Mouse (Mus musculus) urinary bladder, postnatal 4 days (tissue): ENCODE measurements around the gene Barx2.

Source experiments
- DNase-seq, 2 experiments: peaks; one replicate each; pipeline ENCODE4 v3.0.0; 2021 to 2022; ENCODE audit warnings: low spot score in 2 of 2

Barx2 gene

DNA sequence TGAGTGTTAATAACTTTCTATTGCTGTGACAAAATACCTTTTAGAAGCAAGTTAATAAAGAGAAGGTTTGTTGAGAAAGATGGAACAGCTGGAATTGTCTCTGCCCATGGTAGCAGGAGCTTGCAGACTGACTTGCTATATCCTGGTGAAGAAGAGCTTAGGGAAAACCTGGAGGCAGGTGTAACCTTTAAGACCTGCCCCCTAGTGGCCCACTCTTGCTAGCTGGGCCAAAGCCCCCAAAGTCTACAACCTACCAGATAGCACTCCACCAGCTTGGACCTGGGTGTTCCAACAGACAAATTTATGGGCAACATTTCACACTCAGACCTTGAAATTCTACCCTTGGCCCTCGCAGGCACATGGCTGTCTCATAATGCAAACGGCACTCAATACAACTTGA is 104.5 kb downstream of the Barx2 start:
- no peak for DNase-seq

DNA sequence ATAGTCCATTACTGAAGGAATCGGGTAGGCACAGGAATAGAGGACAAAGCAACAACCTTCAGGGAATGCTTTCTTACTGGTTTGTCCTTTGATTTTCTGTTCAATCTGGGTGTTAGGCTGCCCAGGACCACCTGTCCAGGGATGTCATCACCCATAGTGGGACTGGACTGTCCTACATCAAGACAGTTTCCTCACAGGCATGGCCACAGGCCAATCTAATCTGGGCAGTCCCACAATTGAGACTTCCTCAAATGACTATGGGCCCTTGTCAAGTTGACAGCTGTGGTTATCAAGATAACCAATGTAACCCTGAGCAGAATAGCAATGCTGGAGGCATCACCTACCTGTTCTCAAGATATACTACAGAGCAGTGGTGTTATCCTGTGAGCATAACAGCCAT is 110.6 kb downstream of the Barx2 start:
- no peak for DNase-seq
